Mouse (Mus musculus) liver, adult 2 months (tissue): ENCODE data around the gene Arhgap31. TPM values are rescaled to one million over a fixed set of nuclear protein-coding genes. Genes with fewer than 3 reads are reported as not detected.

ENCODE experiments used
- DNase-seq: peaks from one replicate; pipeline ENCODE4 v3.0.0-alpha.2; 2011; ENCODE audit warnings: low read depth, low spot score; ENCODE audit errors: extremely low read depth
- H3K27ac ChIP-seq: fragments of 200-500 bp; replicated peaks from 2 replicates; pipeline ENCODE4 v1.5.1; 2012; ENCODE audit warnings: low read depth, mild to moderate bottlenecking, control low read depth, inconsistent platforms, low read length; ENCODE audit not compliant: insufficient read depth
- H3K27me3 ChIP-seq: fragments of 200-500 bp; 2 replicates; pipeline ENCODE4 v1.6.1; 2012; ENCODE audit warnings: mild to moderate bottlenecking, moderate library complexity, low read length, inconsistent platforms; ENCODE audit not compliant: control insufficient read depth, insufficient read depth
- H3K36me3 ChIP-seq: fragments of 200-500 bp; 2 replicates; pipeline ENCODE4 v1.6.1; 2012; ENCODE audit warnings: low read length, inconsistent platforms; ENCODE audit not compliant: control insufficient read depth, insufficient read depth
- H3K4me1 ChIP-seq: fragments of 200-500 bp; 2 replicates; pipeline ENCODE4 v1.6.1; 2011; ENCODE audit warnings: low read length; ENCODE audit not compliant: control insufficient read depth, insufficient read depth
- H3K4me3 ChIP-seq: fragments of 200-500 bp; 2 replicates; pipeline ENCODE4 v1.5.1; 2011; ENCODE audit warnings: low read depth, mild to moderate bottlenecking, control low read depth, low read length, moderate library complexity; ENCODE audit not compliant: insufficient read depth
- H3K79me2 ChIP-seq: fragments of 200-500 bp; 2 replicates; pipeline ENCODE4 v1.6.1; 2012; ENCODE audit warnings: inconsistent platforms, mild to moderate bottlenecking, low read length, moderate library complexity; ENCODE audit not compliant: control insufficient read depth, insufficient read depth
- H3K9ac ChIP-seq: fragments of 200-500 bp; 2 replicates; pipeline ENCODE4 v1.6.1; 2012; ENCODE audit warnings: low read depth, mild to moderate bottlenecking, control low read depth, inconsistent platforms, low read length
- CTCF ChIP-seq: fragments of 200-500 bp; IDR thresholded peaks from 2 replicates; pipeline ENCODE4 v1.5.1; 2011; ENCODE audit warnings: low read depth, low read length, control low read depth
- POLR2A ChIP-seq: fragments of 200-500 bp; IDR thresholded peaks from 2 replicates; pipeline ENCODE4 v1.6.1; 2011; ENCODE audit warnings: low read length, control low read depth; ENCODE audit not compliant: insufficient read depth; ENCODE audit errors: extremely low read depth
- WGBS: fragments of 180-500 bp; shearing (Covaris S2); methylation state at CpG from one replicate; pipeline ENCODE4 v1.1.7; 2018; 5-methylcytosine and 5-hydroxymethylcytosine counted together
- polyA plus RNA-seq: library from polyadenylated mRNA; depleted of rRNA; stranded (reverse); fragments of >200 nt; gene quantifications from 2 replicates; pipeline ENCODE4 v1.2.3, GENCODE M21; 2012
- total RNA-seq: library from RNA; depleted of rRNA; stranded (reverse); fragments of >200 nt; gene quantifications from 2 replicates; pipeline ENCODE4 v1.2.3, GENCODE M21; 2014

Arhgap31 gene
- total and polyA plus RNA-seq, 2 experiments: 1.4 to 3.0 TPM

DNA sequence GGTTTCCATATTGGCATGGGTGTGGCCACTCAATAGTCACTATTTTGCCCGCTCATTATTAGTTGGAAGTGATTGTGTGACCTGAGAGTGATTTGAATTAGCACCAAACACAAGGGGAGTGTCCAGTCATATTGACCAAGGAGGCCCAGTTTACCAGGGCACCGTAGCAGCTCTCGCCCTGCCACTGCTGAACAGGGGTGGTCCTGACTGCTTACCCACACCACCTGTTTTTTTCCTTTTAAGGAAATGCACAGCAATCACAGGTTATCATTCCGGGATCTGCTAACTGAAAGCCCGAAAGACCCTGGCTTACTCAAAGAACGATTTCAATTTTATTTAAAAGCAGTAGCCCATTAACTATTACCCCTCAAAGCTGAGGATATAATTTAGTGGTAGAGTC lies 35.9 kb downstream of the Arhgap31 start:
- TF ChIP-seq CTCF (no peak), POLR2A (no peak)
- no peak for DNase-seq
- Histone ChIP-seq H3K79me2 (no peaks in the 10 kb centered on the region; the same call in 1 of the 2 replicates), H3K4me3 (no peak overlapping the region), H3K36me3 (no peaks in the 10 kb centered on the region), H3K4me1 (peaks cover 3% of the 10 kb centered on the region), H3K27me3 (no peaks in the 10 kb centered on the region; the same call in 1 of the 2 replicates), H3K9ac (no peak overlapping the region), H3K27ac (no peak overlapping the region)
- WGBS: 91% methylated on average over 6 of the region's 6 CpGs

DNA sequence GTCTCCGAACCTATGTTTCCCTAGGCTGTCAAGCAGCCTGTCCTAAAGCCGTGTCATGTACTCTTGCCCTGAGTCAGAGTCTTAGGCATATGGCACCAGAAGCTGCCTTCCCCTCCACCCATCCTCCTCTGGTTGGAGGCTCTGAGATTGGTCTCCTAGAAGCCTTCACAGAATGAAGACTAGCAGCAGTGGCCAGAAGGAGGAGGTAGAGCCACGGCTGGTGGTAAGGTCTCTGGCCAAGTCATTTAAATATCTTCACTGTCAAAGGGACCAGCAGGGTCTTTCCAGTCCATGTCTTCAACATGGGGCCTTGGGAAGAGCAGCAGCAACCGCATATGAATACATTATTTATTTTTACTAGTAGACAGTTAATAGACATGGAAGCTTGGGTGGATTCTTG lies 36.4 kb downstream of the Arhgap31 start:
- H3K36me3 ChIP-seq: no peaks in the 10 kb centered on the region
- DNase-seq: no peak
- no peaks in the 10 kb centered on the region; the same call in 1 of the 2 replicates for H3K27me3 ChIP-seq
- peaks cover 3% of the 10 kb centered on the region for H3K4me1 ChIP-seq
- H3K79me2 ChIP-seq: no peaks in the 10 kb centered on the region; the same call in 1 of the 2 replicates
- H3K27ac ChIP-seq: no peak overlapping the region
- H3K9ac ChIP-seq: no peak overlapping the region
- no peak overlapping the region for H3K4me3 ChIP-seq
- 90% methylated on average over 4 of the region's 4 CpGs for WGBS
- TF ChIP-seq POLR2A (no peak), CTCF (no peak)

DNA sequence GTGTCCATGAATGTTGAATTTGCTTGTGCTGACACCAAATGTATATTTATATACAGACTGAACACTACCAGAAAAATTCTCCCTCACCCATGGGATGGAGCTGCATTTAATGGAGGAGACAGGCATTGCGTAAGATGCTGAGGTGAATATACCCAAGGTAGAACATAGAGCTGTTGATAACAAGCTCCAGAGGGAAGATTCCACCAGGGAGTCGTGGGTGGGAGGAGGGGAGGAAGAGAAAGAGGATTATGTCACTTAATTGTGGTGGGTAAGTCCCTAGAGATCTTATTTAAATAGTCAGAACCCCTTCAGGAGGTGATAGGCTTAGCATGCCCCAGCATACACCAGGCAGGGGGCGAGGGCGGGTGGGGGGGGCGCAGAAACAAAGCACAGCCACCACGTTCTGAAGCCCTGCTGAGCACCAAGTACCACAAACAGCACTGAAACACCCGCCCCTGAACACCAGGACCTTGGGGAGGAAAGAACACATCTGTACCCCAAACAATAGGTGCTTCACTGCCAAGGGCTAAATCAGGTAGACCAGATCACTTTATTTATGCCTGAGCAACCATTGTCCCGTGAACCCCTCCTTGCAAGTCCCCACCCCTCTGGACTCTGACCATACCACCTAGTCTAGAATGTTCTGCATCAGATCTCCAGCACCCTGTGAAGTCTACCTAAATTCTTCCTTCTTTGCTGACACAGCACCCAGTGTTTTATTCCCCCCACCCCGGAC lies 37.3 kb downstream of the Arhgap31 start:
- no peak overlapping the region for H3K9ac ChIP-seq
- H3K4me1 ChIP-seq: peaks cover 3% of the 10 kb centered on the region
- H3K36me3 ChIP-seq: no peaks in the 10 kb centered on the region
- no peaks in the 10 kb centered on the region; the same call in 1 of the 2 replicates for H3K79me2 ChIP-seq
- H3K4me3 ChIP-seq: no peak overlapping the region
- TF ChIP-seq POLR2A: no peak
- TF ChIP-seq CTCF: no peak
- H3K27me3 ChIP-seq: no peaks in the 10 kb centered on the region; the same call in 1 of the 2 replicates
- WGBS: 58% methylated on average over 9 of the region's 9 CpGs
- H3K27ac ChIP-seq: no peak overlapping the region
- DNase-seq: no peak

DNA sequence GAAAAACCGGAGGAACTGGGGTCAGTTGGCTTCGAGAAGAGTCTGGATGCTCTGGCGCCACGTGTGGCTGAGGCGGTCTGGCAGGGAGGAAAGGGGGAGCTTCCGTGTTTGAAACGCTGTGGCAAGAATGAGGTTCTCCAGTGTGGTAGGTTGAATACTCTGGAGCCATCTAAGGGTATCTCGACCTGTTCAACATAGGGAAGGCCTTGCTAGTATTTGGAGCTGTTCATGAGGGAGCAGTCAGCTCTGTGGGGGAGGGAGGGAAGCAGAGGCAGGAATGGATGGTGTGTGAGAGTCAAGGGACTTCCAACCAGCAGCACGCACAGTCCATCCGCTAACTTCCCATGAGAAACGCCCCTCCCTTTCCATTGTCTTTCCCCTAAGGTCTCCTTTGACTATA lies 38.2 kb downstream of the Arhgap31 start:
- no peak overlapping the region for H3K27ac ChIP-seq
- H3K36me3 ChIP-seq: no peaks in the 10 kb centered on the region
- TF ChIP-seq POLR2A: no peak
- TF ChIP-seq CTCF: no peak
- H3K4me1 ChIP-seq: no peaks in the 10 kb centered on the region; the same call in 1 of the 2 replicates
- WGBS: 72% methylated on average over 11 of the region's 11 CpGs
- no peaks in the 10 kb centered on the region; the same call in 1 of the 2 replicates for H3K79me2 ChIP-seq
- no peak overlapping the region for H3K4me3 ChIP-seq
- DNase-seq: no peak
- H3K27me3 ChIP-seq: no peaks in the 10 kb centered on the region; the same call in 1 of the 2 replicates
- no peak overlapping the region for H3K9ac ChIP-seq

DNA sequence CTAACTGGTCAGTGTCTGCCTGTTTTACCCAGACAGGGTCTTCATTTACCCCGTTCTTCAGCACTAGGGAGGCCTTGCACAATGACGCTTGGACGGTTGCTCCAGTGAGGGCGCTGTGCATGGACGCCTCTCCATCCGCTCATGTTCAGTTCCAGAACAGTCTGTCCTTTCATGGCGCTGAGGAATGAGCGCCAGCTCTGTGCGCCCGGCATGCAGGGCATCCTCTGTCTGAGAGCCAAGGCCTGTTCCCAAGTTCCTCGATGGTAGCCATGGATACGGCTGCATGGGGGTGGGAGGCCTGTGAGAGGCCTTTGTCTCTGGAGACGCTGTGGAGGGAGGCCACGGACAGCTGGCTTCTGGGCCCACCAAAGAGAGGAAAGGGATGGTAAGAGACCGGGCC lies 39.6 kb downstream of the Arhgap31 start:
- 88% methylated on average over 15 of the region's 15 CpGs for WGBS
- DNase-seq: no peak
- Histone ChIP-seq H3K36me3 (no peaks in the 10 kb centered on the region), H3K27ac (no peak overlapping the region), H3K4me1 (no peaks in the 10 kb centered on the region; the same call in 1 of the 2 replicates), H3K4me3 (no peak overlapping the region), H3K27me3 (no peaks in the 10 kb centered on the region; the same call in 1 of the 2 replicates), H3K79me2 (no peaks in the 10 kb centered on the region; the same call in 1 of the 2 replicates), H3K9ac (no peak overlapping the region)
- TF ChIP-seq POLR2A (no peak), CTCF (no peak)

DNA sequence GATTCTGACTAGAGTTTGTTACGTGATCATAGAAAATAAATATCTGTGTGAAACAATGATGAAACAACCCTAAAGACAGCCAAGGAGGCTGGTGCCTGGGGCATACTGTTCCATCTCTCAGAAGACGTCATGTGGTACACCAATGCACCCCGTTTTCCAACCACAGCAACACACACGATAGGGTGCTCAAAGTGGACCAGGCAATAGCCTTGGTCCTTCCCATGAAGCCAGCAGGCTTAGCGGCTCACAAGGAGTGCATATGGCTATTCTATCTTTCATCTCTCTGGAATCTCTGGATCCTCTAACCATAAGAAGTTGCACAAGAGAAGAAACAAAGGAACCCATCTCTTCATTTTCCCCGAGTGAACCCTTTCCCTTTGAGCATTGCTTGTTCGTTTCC lies 40.1 kb downstream of the Arhgap31 start:
- no peaks in the 10 kb centered on the region for H3K36me3 ChIP-seq
- 81% methylated on average over 7 of the region's 7 CpGs for WGBS
- no peaks in the 10 kb centered on the region; the same call in 1 of the 2 replicates for H3K79me2 ChIP-seq
- no peak for TF ChIP-seq POLR2A
- no peak for TF ChIP-seq CTCF
- no peak overlapping the region for H3K27ac ChIP-seq
- no peak overlapping the region for H3K9ac ChIP-seq
- H3K27me3 ChIP-seq: no peaks in the 10 kb centered on the region; the same call in 1 of the 2 replicates
- H3K4me3 ChIP-seq: no peak overlapping the region
- H3K4me1 ChIP-seq: no peaks in the 10 kb centered on the region; the same call in 1 of the 2 replicates
- no peak for DNase-seq
